Mouse (Mus musculus): ENCODE data around the gene Romo1.

DNA sequence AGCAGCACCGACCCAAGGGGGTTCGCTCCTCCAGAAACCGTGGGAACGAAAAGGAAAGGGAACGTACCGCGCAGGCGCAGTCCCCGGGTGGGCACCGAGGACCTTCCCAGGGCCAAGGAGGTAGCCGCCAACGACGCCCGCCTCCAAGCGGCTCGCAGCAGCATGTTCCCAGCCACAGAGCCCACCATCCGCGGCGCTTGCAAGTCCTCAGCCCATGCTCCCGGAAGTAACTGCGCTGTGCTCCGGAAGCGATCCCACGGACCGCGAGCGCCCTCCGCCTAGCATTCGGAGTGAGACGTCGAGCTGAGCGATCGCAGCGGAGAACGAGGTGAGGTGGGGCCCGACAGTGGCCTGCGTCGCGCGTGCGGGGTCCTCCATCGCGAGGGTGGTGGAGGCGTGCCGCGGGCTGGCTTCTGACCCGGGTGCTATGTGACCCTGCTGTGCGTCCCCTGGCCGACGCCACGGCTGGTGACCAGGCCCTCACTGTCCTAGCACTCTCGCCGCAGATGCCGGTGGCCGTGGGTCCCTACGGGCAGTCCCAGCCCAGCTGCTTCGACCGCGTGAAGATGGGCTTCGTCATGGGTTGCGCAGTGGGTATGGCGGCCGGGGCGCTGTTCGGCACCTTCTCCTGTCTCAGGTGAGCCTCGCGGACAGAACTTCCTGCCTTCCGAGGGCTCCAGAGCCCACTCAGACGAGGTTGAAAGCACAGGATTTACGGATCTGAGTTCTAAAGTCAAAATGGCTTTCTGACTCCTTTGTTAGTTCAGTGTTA, at the start of gene Romo1, which contains the start of gene Nfs1:
- TF ChIP-seq CTCF (IDR thresholded peaks at IDR 0.05; ENCODE audit: insufficient read depth, low read length): 0 out of 2 replicates have a peak, but pooled peaks have one; percentile 4
- TF ChIP-seq POLR2A (IDR thresholded peaks at IDR 0.05; ENCODE audit: borderline replicate concordance, extremely low read depth, low read depth, low read length): peak; percentile 86
